Mouse (Mus musculus) CH12.LX (cell line): ENCODE results near the gene Pip5k1c. TPM values are rescaled to one million over a fixed set of nuclear protein-coding genes. Genes with fewer than 3 reads are reported as not detected.

Experiments
- DNase-seq: peaks from one replicate; pipeline ENCODE4 v3.0.0-alpha.2; 2013; ENCODE audit errors: extremely low read depth
- H3K27ac ChIP-seq: 2 replicates; pipeline ENCODE4 v1.5.1; 2012; ENCODE audit warnings: low read depth, mild to moderate bottlenecking, control low read depth, moderate library complexity; ENCODE audit not compliant: insufficient read depth
- H3K27me3 ChIP-seq: replicated peaks from 2 replicates; pipeline ENCODE3; 2012; ENCODE audit warnings: inconsistent platforms
- H3K36me3 ChIP-seq, 2 experiments: replicated peaks in 1 of 2; 2 replicates each; pipeline versions ENCODE3 to v1.6.1; 2012; ENCODE audit warnings: inconsistent platforms in 1 of 2, low read length in 1 of 2, mild to moderate bottlenecking in 1 of 2, mixed read lengths in 1 of 2, moderate library complexity in 1 of 2; ENCODE audit not compliant: control insufficient read depth in 1 of 2, insufficient read depth in 1 of 2
- H3K4me1 ChIP-seq, 2 experiments: 2 replicates each; pipeline ENCODE4 v1.6.1; 2012; ENCODE audit warnings: inconsistent platforms in 1 of 2, moderate library complexity in 1 of 2; ENCODE audit not compliant: insufficient read depth in 2 of 2, control insufficient read depth in 1 of 2
- H3K4me2 ChIP-seq: 2 replicates; pipeline ENCODE4 v1.6.1; 2012; ENCODE audit warnings: low read depth, mild to moderate bottlenecking, control low read depth; ENCODE audit not compliant: poor library complexity, insufficient read depth, severe bottlenecking
- H3K4me3 ChIP-seq, 3 experiments: fragments of 150-350 bp in 1 of 3; sonication (generic) in 1 of 3; replicated peaks in 1 of 3; 2 replicates each; pipeline versions ENCODE3 to v1.5.1; 2011 to 2012; ENCODE audit warnings: low read depth in 2 of 3, low read length in 2 of 3, mild to moderate bottlenecking in 2 of 3, moderate library complexity in 2 of 3, control low read depth in 1 of 3, improper control_type of control experiment in 1 of 3, inconsistent platforms in 1 of 3, mixed read lengths in 1 of 3; ENCODE audit not compliant: poor library complexity in 1 of 3
- H3K79me2 ChIP-seq: replicated peaks from 2 replicates; pipeline ENCODE4 v1.6.1; 2012; ENCODE audit warnings: mild to moderate bottlenecking, moderate library complexity; ENCODE audit not compliant: control insufficient read depth, poor library complexity, insufficient read depth, severe bottlenecking; ENCODE audit errors: extremely low read depth
- H3K9ac ChIP-seq: 2 replicates; pipeline ENCODE4 v1.6.1; 2012; ENCODE audit warnings: low read depth, mild to moderate bottlenecking, control low read depth, moderate library complexity; ENCODE audit not compliant: insufficient read depth
- H3K9me3 ChIP-seq: replicated peaks from 2 replicates; pipeline ENCODE3; 2012; ENCODE audit warnings: low read length, inconsistent platforms, mixed read lengths
- CHD1 ChIP-seq: IDR thresholded peaks from 2 replicates; pipeline ENCODE4 v1.6.1; 2012; ENCODE audit warnings: low read depth, low read length, improper control_type of control experiment, inconsistent platforms
- CHD2 ChIP-seq: IDR thresholded peaks from 2 replicates; pipeline ENCODE4 v1.6.1; 2011; ENCODE audit warnings: low read length, improper control_type of control experiment
- CTCF ChIP-seq, 2 experiments: IDR thresholded peaks in 1 of 2; conservative IDR thresholded peaks in 1 of 2; 2 replicates each; pipeline ENCODE4 v1.5.1; 2011 to 2012; ENCODE audit warnings: low read depth in 2 of 2, low read length in 2 of 2, improper control_type of control experiment in 1 of 2, inconsistent platforms in 1 of 2, mild to moderate bottlenecking in 1 of 2, moderate library complexity in 1 of 2
- E2F4 ChIP-seq: IDR thresholded peaks from 2 replicates; pipeline ENCODE4 v1.6.1; 2011; ENCODE audit warnings: low read depth, low read length, improper control_type of control experiment; ENCODE audit not compliant: insufficient replicate concordance
- ELF1 ChIP-seq: IDR thresholded peaks from 2 replicates; pipeline ENCODE4 v1.6.1; 2014; ENCODE audit warnings: low read depth, mild to moderate bottlenecking, inconsistent platforms, low read length, improper control_type of control experiment
- EP300 ChIP-seq: IDR thresholded peaks from 2 replicates; pipeline ENCODE4 v1.6.1; 2011; ENCODE audit warnings: low read length, improper control_type of control experiment
- GABPA ChIP-seq: IDR thresholded peaks from 2 replicates; pipeline ENCODE4 v1.6.1; 2012; ENCODE audit warnings: low read depth, low read length, improper control_type of control experiment, inconsistent platforms; ENCODE audit not compliant: insufficient replicate concordance
- HCFC1 ChIP-seq: IDR thresholded peaks from 2 replicates; pipeline ENCODE4 v1.6.1; 2012; ENCODE audit warnings: low read depth, mild to moderate bottlenecking, inconsistent platforms, low read length, improper control_type of control experiment
- IRF4 ChIP-seq: IDR thresholded peaks from 2 replicates; pipeline ENCODE4 v1.6.1; 2014; ENCODE audit warnings: low read depth, mild to moderate bottlenecking, inconsistent platforms, low read length, improper control_type of control experiment
- JUN ChIP-seq: IDR thresholded peaks from 2 replicates; pipeline ENCODE4 v1.6.1; 2011; ENCODE audit warnings: low read depth, mild to moderate bottlenecking, low read length, improper control_type of control experiment, moderate library complexity; ENCODE audit not compliant: insufficient read depth
- JUND ChIP-seq: conservative IDR thresholded peaks from 2 replicates; pipeline ENCODE4 v1.6.1; 2011; ENCODE audit warnings: low read depth, low read length, improper control_type of control experiment
- KAT2A ChIP-seq: IDR thresholded peaks from 2 replicates; pipeline ENCODE4 v1.6.1; 2012; ENCODE audit warnings: low read length, improper control_type of control experiment, inconsistent platforms; ENCODE audit not compliant: insufficient replicate concordance
- MAFK ChIP-seq: IDR thresholded peaks from 2 replicates; pipeline ENCODE4 v1.6.1; 2011; ENCODE audit warnings: low read length, improper control_type of control experiment; ENCODE audit not compliant: insufficient replicate concordance
- MAX ChIP-seq: IDR thresholded peaks from 2 replicates; pipeline ENCODE4 v1.6.1; 2011; ENCODE audit warnings: low read length, improper control_type of control experiment
- MAZ ChIP-seq: IDR thresholded peaks from 2 replicates; pipeline ENCODE4 v1.6.1; 2012; ENCODE audit warnings: low read depth, mild to moderate bottlenecking, inconsistent platforms, low read length, improper control_type of control experiment, moderate library complexity
- MEF2A ChIP-seq: IDR thresholded peaks from 2 replicates; pipeline ENCODE4 v1.6.1; 2014; ENCODE audit warnings: low read depth, mild to moderate bottlenecking, inconsistent platforms, low read length, improper control_type of control experiment, borderline replicate concordance
- MXI1 ChIP-seq: IDR thresholded peaks from 2 replicates; pipeline ENCODE4 v1.6.1; 2011; ENCODE audit warnings: mild to moderate bottlenecking, low read depth, low read length, improper control_type of control experiment
- MYC ChIP-seq: IDR thresholded peaks from 2 replicates; pipeline ENCODE4 v1.6.1; 2011; ENCODE audit warnings: low read depth, mild to moderate bottlenecking, improper control_type of control experiment, low read length
- NELFE ChIP-seq: IDR thresholded peaks from 2 replicates; pipeline ENCODE4 v1.6.1; 2011; ENCODE audit warnings: low read depth, low read length, improper control_type of control experiment
- NRF1 ChIP-seq: IDR thresholded peaks from 2 replicates; pipeline ENCODE4 v1.6.1; 2014; ENCODE audit warnings: low read depth, mild to moderate bottlenecking, inconsistent platforms, low read length, improper control_type of control experiment, moderate library complexity
- PAX5 ChIP-seq: IDR thresholded peaks from 2 replicates; pipeline ENCODE4 v1.6.1; 2012; ENCODE audit warnings: low read length, inconsistent platforms, mixed read lengths
- POLR2A ChIP-seq: IDR thresholded peaks from 2 replicates; pipeline ENCODE4 v1.6.1; 2011; ENCODE audit warnings: low read depth, mild to moderate bottlenecking, improper control_type of control experiment, low read length
- POLR2AphosphoS2 ChIP-seq: IDR thresholded peaks from 2 replicates; pipeline ENCODE4 v1.6.1; 2011; ENCODE audit warnings: low read depth, low read length, improper control_type of control experiment
- RAD21 ChIP-seq: IDR thresholded peaks from 2 replicates; pipeline ENCODE4 v1.6.1; 2011; ENCODE audit warnings: low read depth, mild to moderate bottlenecking, low read length, improper control_type of control experiment, moderate library complexity
- RCOR1 ChIP-seq: conservative IDR thresholded peaks from 2 replicates; pipeline ENCODE4 v1.6.1; 2012; ENCODE audit warnings: low read depth, mild to moderate bottlenecking, inconsistent platforms, low read length, improper control_type of control experiment
- SIN3A ChIP-seq: IDR thresholded peaks from 2 replicates; pipeline ENCODE4 v1.6.1; 2012; ENCODE audit warnings: low read length, improper control_type of control experiment, inconsistent platforms
- SMC3 ChIP-seq: IDR thresholded peaks from 2 replicates; pipeline ENCODE4 v1.6.1; 2011; ENCODE audit warnings: low read depth, low read length, improper control_type of control experiment
- TBP ChIP-seq: conservative IDR thresholded peaks from 2 replicates; pipeline ENCODE4 v1.6.1; 2011; ENCODE audit warnings: low read depth, low read length, improper control_type of control experiment
- TCF12 ChIP-seq: IDR thresholded peaks from 2 replicates; pipeline ENCODE4 v1.6.1; 2014; ENCODE audit warnings: low read depth, mild to moderate bottlenecking, inconsistent platforms, low read length, improper control_type of control experiment
- USF2 ChIP-seq: conservative IDR thresholded peaks from 2 replicates; pipeline ENCODE4 v1.6.1; 2011; ENCODE audit warnings: low read depth, low read length, improper control_type of control experiment
- ZC3H11A ChIP-seq: IDR thresholded peaks from 2 replicates; pipeline ENCODE4 v1.6.1; 2012; ENCODE audit warnings: low read depth, mild to moderate bottlenecking, inconsistent platforms, low read length, improper control_type of control experiment
- ZKSCAN1 ChIP-seq: IDR thresholded peaks from 2 replicates; pipeline ENCODE4 v1.6.1; 2012; ENCODE audit warnings: low read depth, inconsistent platforms, low read length, improper control_type of control experiment, borderline replicate concordance
- ZMIZ1 ChIP-seq: IDR thresholded peaks from 2 replicates; pipeline ENCODE4 v1.6.1; 2012; ENCODE audit warnings: low read depth, mild to moderate bottlenecking, inconsistent platforms, low read length, improper control_type of control experiment
- ZNF384 ChIP-seq: IDR thresholded peaks from 2 replicates; pipeline ENCODE4 v1.6.1; 2012; ENCODE audit warnings: low read depth, low read length, improper control_type of control experiment, inconsistent platforms
- dilution Hi-C: fragments of 300-500 bp; cut with MboI; formaldehyde crosslinking; loops from 2 replicates; pipeline ENCODE4 v1.14.3; 2020; ENCODE audit warnings: low sequenced_read_pairs; ENCODE audit not compliant: extremely low pct_unique_long_range_greater_than_20kb, extremely low pct_ligation_motif_present
- in situ Hi-C: fragments of 300-500 bp; cut with MboI; formaldehyde crosslinking; loops from 3 replicates; pipeline ENCODE4 v1.14.3; 2019; ENCODE audit warnings: low sequenced_read_pairs, low pct_ligation_motif_present, low pct_unique_long_range_greater_than_20kb, mixed read lengths
- polyA plus RNA-seq: library from polyadenylated mRNA; unstranded; fragments of >175 nt; gene quantifications from 2 replicates; pipeline ENCODE4 v1.2.1, GENCODE M21; 2012; ENCODE audit warnings: low read depth; ENCODE audit not compliant: insufficient read length
- total RNA-seq, 2 experiments: library from RNA; depleted of rRNA; stranded (reverse); fragments of 300-350 nt in 1 of 2; fragments of >200 nt in 1 of 2; gene quantifications; 2 replicates each; pipeline ENCODE4 v1.2.3; 2012 to 2014

Pip5k1c gene
- total and polyA plus RNA-seq, 3 experiments, result 11.4 to 51.4 (median 12.6) TPM

- Histone ChIP-seq H3K4me3 (peak overlapping the region in 1 of 3 experiments; percentile 82), H3K4me2 (0 out of 2 replicates have a peak overlapping the region, but pooled peaks have one; percentile 5), H3K79me2 (peaks cover 56% of the 10 kb centered on the region), H3K4me1 (peaks cover 49 to 88% of the 10 kb centered on the region in 2 experiments), H3K9me3 (no peaks in the 10 kb centered on the region), H3K27me3 (no peaks in the 10 kb centered on the region), H3K36me3 (peaks cover 0 to 21% of the 10 kb centered on the region in 2 experiments), H3K27ac (no peak overlapping the region), H3K9ac (no peak overlapping the region)
- no peak for TF ChIP-seq ZNF384
- dilution Hi-C loops (no loop called here), in situ Hi-C loops (no loop called here)
- DNase-seq, result no peak
These were observed 2.4 kb downstream of the Pip5k1c start for GRCm38 (mm10) chr10:81295185-81295584.

GRCm38 (mm10) chr10:81297246-81297645, 4.5 kb downstream of the Pip5k1c start:
- peaks cover 0 to 29% of the 10 kb centered on the region in 2 experiments for H3K36me3 ChIP-seq
- H3K27me3 ChIP-seq, result no peaks in the 10 kb centered on the region
- in situ Hi-C loops, result no loop called here
- H3K9me3 ChIP-seq, result no peaks in the 10 kb centered on the region
- dilution Hi-C loops, result no loop called here
- peaks cover 70% of the 10 kb centered on the region for H3K79me2 ChIP-seq
- DNase-seq, result peak; percentile 78
- H3K4me3 ChIP-seq, result peak overlapping the region in 2 of 3 experiments; percentile 22 to 33
- peak overlapping the region; percentile 77 for H3K4me2 ChIP-seq
- H3K27ac ChIP-seq, result peak overlapping the region; percentile 87
- peak overlapping the region; percentile 35 for H3K9ac ChIP-seq
- peaks cover 62 to 88% of the 10 kb centered on the region in 2 experiments for H3K4me1 ChIP-seq
- TF ChIP-seq POLR2A, result 0 out of 2 replicates have a peak, but pooled peaks have one; percentile 12
- no peak for TF ChIP-seq RAD21
- TF ChIP-seq MXI1, result no peak
- no peak for TF ChIP-seq PAX5
- peak; percentile 79 for TF ChIP-seq IRF4
- TF ChIP-seq SMC3, result no peak
- peak; percentile 94 for TF ChIP-seq USF2
- TF ChIP-seq ZNF384, result no peak
- TF ChIP-seq MEF2A, result peak; percentile 41; the same call in 1 of the 2 replicates
- TF ChIP-seq TBP, result no peak
- TF ChIP-seq CTCF (conservative IDR thresholded peaks at IDR 0.05 in 1 of 2, IDR thresholded peaks at IDR 0.05 in 1 of 2; ENCODE audit: low read depth in 2 of 2, low read length in 2 of 2), result no peak
- TF ChIP-seq ZMIZ1, result no peak
- no peak for TF ChIP-seq POLR2AphosphoS2
- no peak for TF ChIP-seq MAZ
- TF ChIP-seq ELF1, result peak; percentile 47
- TF ChIP-seq KAT2A, result no peak
- TF ChIP-seq MYC, result no peak
- TF ChIP-seq EP300, result peak; percentile 72
- TF ChIP-seq MAFK, result no peak
- TF ChIP-seq GABPA, result no peak
- peak; percentile 9; the same call in 1 of the 2 replicates for TF ChIP-seq CHD2
- no peak for TF ChIP-seq E2F4
- TF ChIP-seq MAX, result peak; percentile 91
- peak; percentile 91 for TF ChIP-seq SIN3A
- no peak for TF ChIP-seq ZC3H11A
- TF ChIP-seq HCFC1, result no peak
- no peak for TF ChIP-seq NRF1
- no peak for TF ChIP-seq JUND
- no peak for TF ChIP-seq NELFE
- peak; percentile 74 for TF ChIP-seq TCF12
- no peak for TF ChIP-seq JUN
- no peak for TF ChIP-seq CHD1
- TF ChIP-seq ZKSCAN1, result no peak
- TF ChIP-seq RCOR1, result no peak
